Mouse (Mus musculus): ENCODE measurements around the gene Ccdc106. TPM values are rescaled to one million over a fixed set of nuclear protein-coding genes. Genes with fewer than 3 reads are reported as not detected.

Gene Ccdc106
- polyA plus RNA-seq, 1 experiment from 2014 or later, result 40.0 TPM

GRCm38 (mm10) chr7:5091008-5091728 is 70.8 kb downstream of the Ccdc106 start:
- Histone ChIP-seq H3K9me3 (no peaks in the 10 kb centered on the region), H3K27me3 (no peaks in the 10 kb centered on the region), H3K4me3 (no peak overlapping the region), H3K36me3 (peaks cover 80% of the 10 kb centered on the region), H3K9ac (no peak overlapping the region), H3K27ac (replicated peaks) (no peak overlapping the region), H3K4me1 (replicated peaks) (0 out of 2 replicates have a peak, but pooled peaks cover 14% of the 10 kb centered on the region), H3K4me2 (no peak overlapping the region)
- no peak for ATAC-seq (ENCODE audit: low read depth)
- 87% methylated on average over 15 of the region's 15 CpGs for WGBS

GRCm38 (mm10) chr7:5092381-5092780 is 72.0 kb downstream of the Ccdc106 start:
- Histone ChIP-seq H3K4me2 (no peak overlapping the region), H3K4me3 (no peak overlapping the region), H3K9me3 (no peaks in the 10 kb centered on the region), H3K27ac (replicated peaks) (no peak overlapping the region), H3K4me1 (replicated peaks) (0 out of 2 replicates have a peak, but pooled peaks cover 4% of the 10 kb centered on the region), H3K36me3 (peaks cover 89% of the 10 kb centered on the region), H3K27me3 (no peaks in the 10 kb centered on the region), H3K9ac (no peak overlapping the region)
- ATAC-seq (ENCODE audit: low read depth), result no peak
- WGBS, result 88% methylated on average over 6 of the region's 6 CpGs

- no peaks in the 10 kb centered on the region for H3K27me3 ChIP-seq
- no peak overlapping the region for H3K9ac ChIP-seq
- no peak overlapping the region for H3K27ac ChIP-seq (replicated peaks)
- no peaks in the 10 kb centered on the region for H3K4me1 ChIP-seq (replicated peaks)
- H3K4me3 ChIP-seq, result no peak overlapping the region
- 91% methylated on average over 21 of the region's 21 CpGs for WGBS
- ATAC-seq (ENCODE audit: low read depth), result no peak
- H3K4me2 ChIP-seq, result no peak overlapping the region
- peaks cover 90% of the 10 kb centered on the region for H3K36me3 ChIP-seq
- H3K9me3 ChIP-seq, result no peaks in the 10 kb centered on the region
Measured at GRCm38 (mm10) chr7:5092831-5093510, 72.6 kb downstream of the Ccdc106 start.

- H3K27me3 ChIP-seq, result no peaks in the 10 kb centered on the region
- H3K4me3 ChIP-seq, result no peak overlapping the region
- no peak overlapping the region for H3K27ac ChIP-seq (replicated peaks)
- ATAC-seq (ENCODE audit: low read depth), result no peak
- H3K4me1 ChIP-seq (replicated peaks), result no peaks in the 10 kb centered on the region
- H3K4me2 ChIP-seq, result no peak overlapping the region
- no peaks in the 10 kb centered on the region for H3K9me3 ChIP-seq
- H3K9ac ChIP-seq, result no peak overlapping the region
- WGBS, result 87% methylated on average over 5 of the region's 5 CpGs
- H3K36me3 ChIP-seq, result peaks cover 60% of the 10 kb centered on the region
Measured at GRCm38 (mm10) chr7:5098769-5099168, 78.4 kb downstream of the Ccdc106 start.

- Histone ChIP-seq H3K9me3 (no peaks in the 10 kb centered on the region), H3K36me3 (peaks cover 49% of the 10 kb centered on the region), H3K4me3 (no peak overlapping the region), H3K27ac (replicated peaks) (no peak overlapping the region), H3K27me3 (no peaks in the 10 kb centered on the region), H3K4me1 (replicated peaks) (no peaks in the 10 kb centered on the region), H3K9ac (no peak overlapping the region), H3K4me2 (no peak overlapping the region)
- no peak for ATAC-seq (ENCODE audit: low read depth)
- WGBS, result 90% methylated on average over 3 of the region's 3 CpGs
Measured at GRCm38 (mm10) chr7:5099796-5100195, 79.4 kb downstream of the Ccdc106 start.

- ATAC-seq (ENCODE audit: low read depth), result no peak
- H3K4me1 ChIP-seq (replicated peaks), result no peaks in the 10 kb centered on the region
Measured at GRCm38 (mm10) chr7:5101066-5101663, 80.8 kb downstream of the Ccdc106 start.

GRCm38 (mm10) chr7:5102564-5102963 is 82.2 kb downstream of the Ccdc106 start:
- H3K27me3 ChIP-seq, result no peaks in the 10 kb centered on the region
- H3K36me3 ChIP-seq, result peaks cover 22% of the 10 kb centered on the region
- no peak overlapping the region for H3K27ac ChIP-seq (replicated peaks)
- no peak overlapping the region for H3K9ac ChIP-seq
- H3K4me1 ChIP-seq (replicated peaks), result no peaks in the 10 kb centered on the region
- no peak for ATAC-seq (ENCODE audit: low read depth)
- H3K4me3 ChIP-seq, result no peak overlapping the region
- 88% methylated on average over 2 of the region's 2 CpGs for WGBS
- no peak overlapping the region for H3K4me2 ChIP-seq
- no peaks in the 10 kb centered on the region for H3K9me3 ChIP-seq

More at GRCm38 (mm10) chr7:5101066-5101663, 80.8 kb downstream of the Ccdc106 start:
- Histone ChIP-seq H3K4me3 (no peak overlapping the region), H3K36me3 (peaks cover 36% of the 10 kb centered on the region), H3K9me3 (no peaks in the 10 kb centered on the region), H3K27ac (replicated peaks) (no peak overlapping the region), H3K27me3 (no peaks in the 10 kb centered on the region), H3K9ac (no peak overlapping the region), H3K4me2 (no peak overlapping the region)
- WGBS, result 91% methylated on average over 10 of the region's 10 CpGs

- 92% methylated on average over 4 of the region's 4 CpGs for WGBS
- Histone ChIP-seq H3K4me2 (no peak overlapping the region), H3K27ac (replicated peaks) (no peak overlapping the region), H3K36me3 (no peaks in the 10 kb centered on the region), H3K4me3 (no peak overlapping the region), H3K9me3 (no peaks in the 10 kb centered on the region), H3K4me1 (replicated peaks) (no peaks in the 10 kb centered on the region), H3K27me3 (no peaks in the 10 kb centered on the region), H3K9ac (no peak overlapping the region)
- ATAC-seq (ENCODE audit: low read depth), result no peak
Measured at GRCm38 (mm10) chr7:5108272-5108671, 87.9 kb downstream of the Ccdc106 start.

- Histone ChIP-seq H3K9ac (no peak overlapping the region), H3K4me2 (no peak overlapping the region), H3K9me3 (no peaks in the 10 kb centered on the region), H3K4me3 (no peak overlapping the region), H3K27me3 (no peaks in the 10 kb centered on the region), H3K4me1 (replicated peaks) (no peaks in the 10 kb centered on the region), H3K27ac (replicated peaks) (no peak overlapping the region), H3K36me3 (no peaks in the 10 kb centered on the region)
- WGBS, result 85% methylated on average over 8 of the region's 8 CpGs
- no peak for ATAC-seq (ENCODE audit: low read depth)
Measured at GRCm38 (mm10) chr7:5109301-5109700, 88.9 kb downstream of the Ccdc106 start.

Other genes with a start within 250 kb of the Ccdc106 start
- not detected in 2 replicates for gene Fam71e2, start 249.3 kb upstream of the Ccdc106 start, polyA plus RNA-seq (2015; fragmentation: Nextera tagmentation; extraction: Ambion mirVana)
- 0.46 and 0.91 TPM in 2 replicates for gene Il11, start 237.7 kb upstream of the Ccdc106 start, polyA plus RNA-seq (2015; fragmentation: Nextera tagmentation; extraction: Ambion mirVana)
- gene Tmem190, start 237.6 kb upstream of the Ccdc106 start, polyA plus RNA-seq (2015; fragmentation: Nextera tagmentation; extraction: Ambion mirVana), result not detected in 2 replicates
- gene Tmem238, start 230.9 kb upstream of the Ccdc106 start, polyA plus RNA-seq (2015; fragmentation: Nextera tagmentation; extraction: Ambion mirVana), result 2.9 and 3.8 TPM in 2 replicates
- gene Rpl28, start 227.7 kb upstream of the Ccdc106 start, polyA plus RNA-seq (2015; fragmentation: Nextera tagmentation; extraction: Ambion mirVana), result 194 and 230 TPM in 2 replicates
- 266 and 276 TPM in 2 replicates for gene Ube2s, start 208.0 kb upstream of the Ccdc106 start, polyA plus RNA-seq (2015; fragmentation: Nextera tagmentation; extraction: Ambion mirVana)
- gene Shisa7, start 175.9 kb upstream of the Ccdc106 start, polyA plus RNA-seq (2015; fragmentation: Nextera tagmentation; extraction: Ambion mirVana), result 8.7 and 9.7 TPM in 2 replicates
- gene Isoc2b, start 150.3 kb upstream of the Ccdc106 start, polyA plus RNA-seq (2015; fragmentation: Nextera tagmentation; extraction: Ambion mirVana), result 4.5 and 4.8 TPM in 2 replicates
- gene Isoc2a, start 143.4 kb upstream of the Ccdc106 start, polyA plus RNA-seq (2015; fragmentation: Nextera tagmentation; extraction: Ambion mirVana), result 0.51 and 0.91 TPM in 2 replicates
- gene Gm36210, start 114.0 kb upstream of the Ccdc106 start, polyA plus RNA-seq (2015; fragmentation: Nextera tagmentation; extraction: Ambion mirVana), result 0.35 and 0.47 TPM in 2 replicates
- gene Zfp628, start 105.3 kb upstream of the Ccdc106 start, polyA plus RNA-seq (2015; fragmentation: Nextera tagmentation; extraction: Ambion mirVana), result 4.6 and 4.8 TPM in 2 replicates
- gene Nat14, start 98.5 kb upstream of the Ccdc106 start, polyA plus RNA-seq (2015; fragmentation: Nextera tagmentation; extraction: Ambion mirVana), result 21.5 and 23.2 TPM in 2 replicates
- 2.4 and 2.7 TPM in 2 replicates for gene Ssc5d, start 94.8 kb upstream of the Ccdc106 start, polyA plus RNA-seq (2015; fragmentation: Nextera tagmentation; extraction: Ambion mirVana)
- not detected in 2 replicates for gene Sbk2, start 56.1 kb upstream of the Ccdc106 start, polyA plus RNA-seq (2015; fragmentation: Nextera tagmentation; extraction: Ambion mirVana)
- gene Sbk3, start 49.4 kb upstream of the Ccdc106 start, polyA plus RNA-seq (2015; fragmentation: Nextera tagmentation; extraction: Ambion mirVana), result 0.14 and 0.18 TPM in 2 replicates
- 59.8 and 63.2 TPM in 2 replicates for gene Zfp579, start 24.4 kb upstream of the Ccdc106 start, polyA plus RNA-seq (2015; fragmentation: Nextera tagmentation; extraction: Ambion mirVana)
- 8.4 and 9.1 TPM in 2 replicates for gene Zfp524, start 6.1 kb upstream of the Ccdc106 start, polyA plus RNA-seq (2015; fragmentation: Nextera tagmentation; extraction: Ambion mirVana)
- 43.0 and 43.7 TPM in 2 replicates for gene Fiz1, start 5.9 kb upstream of the Ccdc106 start, polyA plus RNA-seq (2015; fragmentation: Nextera tagmentation; extraction: Ambion mirVana)
- gene Gm44973, start 5.1 kb upstream of the Ccdc106 start, polyA plus RNA-seq (2015; fragmentation: Nextera tagmentation; extraction: Ambion mirVana), result 0.61 TPM in 1 of 2 replicates, not detected in the other
- 6.2 and 6.3 TPM in 2 replicates for gene Zfp865, start 177 bp upstream of the Ccdc106 start, polyA plus RNA-seq (2015; fragmentation: Nextera tagmentation; extraction: Ambion mirVana)
- not detected in 2 replicates for gene 4632433K11Rik, start 13.6 kb downstream of the Ccdc106 start, polyA plus RNA-seq (2015; fragmentation: Nextera tagmentation; extraction: Ambion mirVana)
- 8.3 and 9.1 TPM in 2 replicates for gene Zfp784, start 17.9 kb downstream of the Ccdc106 start, polyA plus RNA-seq (2015; fragmentation: Nextera tagmentation; extraction: Ambion mirVana)
- 69.9 and 81.4 TPM in 2 replicates for gene Zfp580, start 31.0 kb downstream of the Ccdc106 start, polyA plus RNA-seq (2015; fragmentation: Nextera tagmentation; extraction: Ambion mirVana)
- 105 and 112 TPM in 2 replicates for gene U2af2, start 41.6 kb downstream of the Ccdc106 start, polyA plus RNA-seq (2015; fragmentation: Nextera tagmentation; extraction: Ambion mirVana)
- gene Epn1, start 59.7 kb downstream of the Ccdc106 start, polyA plus RNA-seq (2015; fragmentation: Nextera tagmentation; extraction: Ambion mirVana), result 76.4 and 89.3 TPM in 2 replicates
- gene Rfpl4, start 96.4 kb downstream of the Ccdc106 start, polyA plus RNA-seq (2015; fragmentation: Nextera tagmentation; extraction: Ambion mirVana), result not detected in 2 replicates
- 0.34 and 0.45 TPM in 2 replicates for gene Rasl2-9, start 105.4 kb downstream of the Ccdc106 start, polyA plus RNA-seq (2015; fragmentation: Nextera tagmentation; extraction: Ambion mirVana)
- not detected in 2 replicates for gene Vmn1r55, start 129.1 kb downstream of the Ccdc106 start, polyA plus RNA-seq (2015; fragmentation: Nextera tagmentation; extraction: Ambion mirVana)
- not detected in 2 replicates for gene Vmn1r56, start 176.2 kb downstream of the Ccdc106 start, polyA plus RNA-seq (2015; fragmentation: Nextera tagmentation; extraction: Ambion mirVana)
- not detected in 2 replicates for gene Vmn1r57, start 197.9 kb downstream of the Ccdc106 start, polyA plus RNA-seq (2015; fragmentation: Nextera tagmentation; extraction: Ambion mirVana)

Data from neural tube, embryonic 13.5 days (tissue).